Mouse (Mus musculus): Measurements from ENCODE around the gene Lzic. TPM values are rescaled to one million over a fixed set of nuclear protein-coding genes. Genes with fewer than 3 reads are reported as not detected.

Lzic gene
- 27.2 TPM for polyA plus RNA-seq (2021)

DNA sequence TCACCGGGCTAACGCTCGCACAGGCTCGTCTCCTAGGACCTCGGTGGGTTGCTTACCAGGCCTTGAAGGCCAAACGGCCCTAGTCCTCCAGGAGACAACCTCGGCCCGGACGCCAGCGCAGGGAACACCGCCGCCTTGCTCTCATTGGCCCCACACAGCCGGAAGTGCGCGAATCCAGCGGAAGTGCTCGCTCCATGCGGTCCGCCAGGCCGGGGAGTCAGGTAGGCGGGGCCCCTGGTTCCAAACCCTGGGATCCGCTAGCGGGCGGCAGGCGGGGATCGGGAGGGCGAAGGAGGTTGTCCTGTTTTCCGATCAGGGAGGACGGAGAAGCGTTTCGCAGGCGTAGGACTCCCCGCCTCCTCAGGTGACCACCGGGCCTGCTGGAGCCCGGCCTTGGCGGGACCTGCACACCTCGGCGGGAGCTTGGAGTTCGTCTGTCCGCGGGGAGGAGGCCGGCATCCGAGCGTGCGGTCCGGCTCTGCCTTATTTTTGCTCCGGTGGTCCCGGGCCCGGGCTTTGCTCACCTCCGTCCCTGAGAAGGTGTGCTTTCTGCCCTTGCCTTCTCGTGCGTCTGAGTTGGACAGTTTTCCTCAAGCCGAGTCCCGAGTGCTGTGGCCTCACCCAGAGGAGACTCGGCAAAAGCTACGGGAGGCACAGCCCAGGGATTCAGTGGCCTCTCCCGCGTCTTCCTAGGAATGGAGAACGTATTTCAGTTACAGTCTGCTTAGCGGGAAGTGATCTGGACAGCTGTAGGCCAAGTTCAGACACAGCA, at the start of gene Lzic, which contains the start of gene Nmnat1:
TSS of gene Lzic (plus strand) at position 177 of the 772 bp plus-strand sequence.
TSS of gene Nmnat1 (minus strand) at position 150 of the 772 bp plus-strand sequence.
- no peak for TF ChIP-seq CTCF (IDR thresholded peaks at IDR 0.05)
- no peaks in the 10 kb centered on the region for H3K27me3 ChIP-seq
- ChIA-PET POLR2A (no interaction called here), CTCF (interaction anchor here (1.1 kb wide), 1 partner anchor 71 kb away, joined by 3 read pairs; no protein-coding TSS in a partner anchor)
- ATAC-seq (peak; percentile 60), DNase-seq (ENCODE audit: low read depth, low spot score) (peak; percentile 74)
- in situ Hi-C loops (cut with MboI; ENCODE audit: low pct_unique_long_range_greater_than_20kb) = no loop called here

- TF ChIP-seq CTCF (IDR thresholded peaks at IDR 0.05) = no peak
- ATAC-seq (no peak), DNase-seq (ENCODE audit: low read depth, low spot score) (peak; percentile 49)
- ChIA-PET CTCF (no interaction called here), POLR2A (no interaction called here)
- in situ Hi-C loops (cut with MboI; ENCODE audit: low pct_unique_long_range_greater_than_20kb) = no loop called here
- H3K27me3 ChIP-seq = no peaks in the 10 kb centered on the region
Observed at GRCm38 (mm10) chr4:149440576-149440975, 44.5 kb upstream of the Lzic start.

DNA sequence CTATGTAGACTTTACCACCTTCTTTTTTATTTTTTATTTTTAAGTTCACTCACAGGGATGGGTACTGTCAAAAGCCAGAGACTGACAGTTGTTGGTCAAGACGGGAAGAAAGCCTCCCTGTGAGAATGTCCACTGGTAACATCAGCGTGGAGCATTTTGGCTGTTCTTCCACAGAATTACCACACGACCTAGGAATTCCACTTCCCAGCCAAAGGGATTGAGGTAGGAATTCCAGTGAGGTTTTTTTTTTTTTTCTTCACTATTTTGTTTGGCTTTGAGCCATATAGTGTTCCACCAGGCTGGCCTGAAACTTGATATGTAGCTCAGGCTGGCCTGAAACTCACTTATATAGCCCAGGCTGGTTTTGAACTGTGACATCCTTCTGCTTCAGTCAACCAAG, 42.6 kb upstream of the Lzic start:
- CTCF ChIA-PET = no interaction called here
- DNase-seq (ENCODE audit: low read depth, low spot score) (peak; percentile 64), ATAC-seq (no peak)
- no peak for TF ChIP-seq CTCF (IDR thresholded peaks at IDR 0.05)
- in situ Hi-C loops (cut with MboI; ENCODE audit: low pct_unique_long_range_greater_than_20kb) = no loop called here
- POLR2A ChIA-PET = interaction anchor here (0.7 to 0.8 kb wide), 2 partner anchors 9 to 310 kb away, joined by 3 to 5 read pairs; no protein-coding TSS in a partner anchor
- H3K27me3 ChIP-seq = no peaks in the 10 kb centered on the region

DNA sequence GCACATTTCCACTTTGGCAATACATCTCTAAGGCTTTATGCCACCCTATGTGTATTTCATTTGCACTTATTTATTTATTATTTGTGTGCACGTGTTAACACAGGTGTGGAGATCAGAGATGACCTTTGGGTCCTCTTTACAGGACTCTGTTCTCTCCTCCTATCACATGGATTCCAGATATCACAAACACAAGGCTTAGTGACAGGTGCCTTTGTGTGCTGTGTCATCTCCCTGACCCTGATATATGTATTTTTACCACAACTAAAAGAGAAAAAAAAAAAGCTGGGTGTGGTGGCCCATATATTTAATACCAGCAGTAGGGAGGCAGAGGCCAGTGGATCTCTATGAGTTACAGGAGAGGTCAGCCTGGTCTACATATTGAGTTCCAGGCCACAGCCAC, 40.6 kb upstream of the Lzic start:
- ChIA-PET CTCF (interaction anchor here (0.7 to 1.3 kb wide), 3 partner anchors 13 to 78 kb away, joined by 3 to 4 read pairs (median 3); no protein-coding TSS in a partner anchor), POLR2A (interaction anchor here (0.7 kb wide), 1 partner anchor 29 kb away, joined by 3 read pairs; no protein-coding TSS in a partner anchor)
- ATAC-seq (no peak), DNase-seq (ENCODE audit: low read depth, low spot score) (no peak)
- in situ Hi-C loops (cut with MboI; ENCODE audit: low pct_unique_long_range_greater_than_20kb) = no loop called here
- TF ChIP-seq CTCF (IDR thresholded peaks at IDR 0.05) = no peak
- H3K27me3 ChIP-seq = no peaks in the 10 kb centered on the region

DNA sequence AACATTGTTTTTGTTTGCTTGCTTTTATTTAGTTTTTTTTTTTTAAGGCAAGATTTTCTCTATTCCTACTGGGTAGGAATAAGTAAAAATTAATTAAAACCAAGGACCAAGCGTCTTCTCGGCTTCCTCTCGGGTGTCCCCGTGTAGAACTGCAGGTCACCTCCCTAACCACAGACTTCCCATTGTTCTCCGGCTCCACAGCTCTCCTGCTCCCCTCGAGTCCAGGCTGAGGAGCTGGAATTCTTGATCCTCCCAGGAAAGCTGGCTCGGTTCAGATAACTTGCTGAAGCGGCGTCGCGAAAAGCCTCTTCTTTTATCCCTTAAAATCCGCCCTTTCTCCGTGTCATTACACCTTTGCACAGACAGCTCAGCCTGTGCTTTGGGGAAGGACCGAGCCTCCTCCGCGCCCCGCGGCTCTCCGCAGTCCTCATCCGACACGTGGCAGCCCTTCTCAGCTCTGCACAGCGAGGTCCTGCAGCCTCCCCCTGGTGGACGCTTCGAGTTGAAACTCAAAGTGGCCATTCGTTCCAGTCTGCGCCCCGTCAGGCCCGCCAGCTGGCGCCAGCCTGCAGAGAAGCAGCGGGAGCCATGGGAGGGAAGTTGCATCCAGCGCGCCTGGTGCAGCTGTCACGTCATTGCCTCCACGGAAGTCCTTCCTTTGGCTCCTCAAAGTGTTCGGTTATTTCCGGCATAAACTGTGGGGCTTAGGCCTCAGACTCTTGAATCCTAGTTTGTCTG, 39.9 kb upstream of the Lzic start:
- POLR2A ChIA-PET = interaction anchor here (0.7 to 0.9 kb wide), 2 partner anchors 29 to 48 kb away, joined by 3 read pairs; no protein-coding TSS in a partner anchor
- TF ChIP-seq CTCF (IDR thresholded peaks at IDR 0.05) = peak; percentile 99
- in situ Hi-C loops (cut with MboI; ENCODE audit: low pct_unique_long_range_greater_than_20kb) = no loop called here
- CTCF ChIA-PET = interaction anchor here (0.7 to 1.3 kb wide), 6 partner anchors 12 to 301 kb away, joined by 3 to 5 read pairs (median 4); no protein-coding TSS in a partner anchor
- H3K27me3 ChIP-seq = no peaks in the 10 kb centered on the region
- peak; percentile 94 for ATAC-seq
- peak; percentile 77 for DNase-seq (ENCODE audit: low read depth, low spot score)

DNA sequence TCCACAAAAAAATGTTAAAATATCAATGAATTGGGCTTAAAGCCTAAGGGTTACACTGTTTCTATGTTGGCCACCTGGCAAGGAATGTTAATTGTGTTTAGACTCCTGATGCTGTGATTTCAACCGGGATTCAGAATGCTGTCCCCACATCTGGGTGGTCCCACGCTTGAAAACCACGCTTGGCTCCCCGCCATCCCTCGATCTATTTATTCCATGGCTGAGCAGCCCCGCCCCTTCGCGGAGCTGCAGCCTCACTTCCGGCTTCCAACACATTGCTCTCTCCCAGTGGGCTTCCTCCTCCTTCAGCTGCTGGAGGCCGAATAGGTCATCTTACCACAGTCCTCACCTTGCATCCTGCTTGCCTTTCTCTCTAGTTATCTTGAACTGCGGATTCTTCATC, 39.2 kb upstream of the Lzic start:
- in situ Hi-C loops (cut with MboI; ENCODE audit: low pct_unique_long_range_greater_than_20kb) = no loop called here

DNA sequence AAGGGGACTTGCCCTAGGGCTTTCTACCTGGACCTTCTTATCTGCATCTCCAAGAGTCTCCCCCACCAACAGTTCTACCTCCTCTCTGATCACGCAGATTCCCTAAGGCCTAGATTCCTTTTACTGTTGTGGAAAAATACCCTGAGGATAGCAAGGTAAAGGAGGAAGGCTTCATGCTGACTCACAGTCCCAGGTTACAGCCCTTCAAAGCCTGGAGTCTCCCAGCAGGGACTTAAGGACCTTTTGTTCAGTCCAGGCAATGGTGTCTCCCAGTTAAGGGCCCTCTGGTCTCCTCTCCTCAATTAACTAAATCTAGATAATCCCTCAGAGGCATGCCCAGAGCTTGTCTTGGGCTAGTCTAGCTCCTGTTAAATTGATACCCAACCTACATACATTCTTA, 38.7 kb upstream of the Lzic start:
- ChIA-PET POLR2A (no interaction called here), CTCF (interaction anchor here (1.1 to 1.2 kb wide), 2 partner anchors 31 to 302 kb away, joined by 3 to 5 read pairs; no protein-coding TSS in a partner anchor)
- in situ Hi-C loops (cut with MboI; ENCODE audit: low pct_unique_long_range_greater_than_20kb) = no loop called here
- no peak for DNase-seq (ENCODE audit: low read depth, low spot score)
- TF ChIP-seq CTCF (IDR thresholded peaks at IDR 0.05) = no peak
- ATAC-seq = no peak
- no peaks in the 10 kb centered on the region for H3K27me3 ChIP-seq

More for the DNA sequence above, 39.2 kb upstream of the Lzic start:
- ChIA-PET CTCF (interaction anchor here (1.1 to 1.3 kb wide), 4 partner anchors 12 to 301 kb away, joined by 3 to 5 read pairs (median 4); no protein-coding TSS in a partner anchor), POLR2A (interaction anchor here (0.9 kb wide), 1 partner anchor 47 kb away, joined by 3 read pairs; no protein-coding TSS in a partner anchor)
- H3K27me3 ChIP-seq = no peaks in the 10 kb centered on the region
- TF ChIP-seq CTCF (IDR thresholded peaks at IDR 0.05) = no peak
- ATAC-seq (no peak), DNase-seq (ENCODE audit: low read depth, low spot score) (no peak)

- CTCF ChIA-PET = no interaction called here
- ATAC-seq (no peak), DNase-seq (ENCODE audit: low read depth, low spot score) (no peak)
- no peaks in the 10 kb centered on the region for H3K27me3 ChIP-seq
- POLR2A ChIA-PET = no interaction called here
- in situ Hi-C loops (cut with MboI; ENCODE audit: low pct_unique_long_range_greater_than_20kb) = loop anchor here (5.0 kb wide), 1 partner anchor 97 kb away; no protein-coding TSS in a partner anchor
- no peak for TF ChIP-seq CTCF (IDR thresholded peaks at IDR 0.05)
Observed at GRCm38 (mm10) chr4:149450636-149451035, 34.4 kb upstream of the Lzic start.

DNA sequence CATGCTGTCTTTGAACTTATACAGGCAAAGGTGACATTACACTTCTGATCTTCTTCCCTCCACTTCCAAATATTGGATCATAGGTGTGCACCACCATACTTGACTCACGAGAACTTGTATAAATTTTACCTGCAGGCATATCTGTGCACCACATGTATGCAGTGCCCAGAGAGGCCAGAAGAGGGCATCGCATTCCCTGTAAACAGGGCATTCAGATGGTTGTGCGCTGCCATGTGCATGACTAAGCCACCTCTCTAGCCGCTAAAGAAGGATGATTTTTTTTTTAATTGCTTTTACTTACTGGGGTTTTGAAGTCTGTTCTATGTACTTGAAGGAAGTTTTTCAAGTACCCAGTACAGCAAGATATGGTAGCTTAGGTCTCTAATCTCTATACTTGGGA, 31.4 kb upstream of the Lzic start:
- ChIA-PET POLR2A (no interaction called here), CTCF (no interaction called here)
- peak; percentile 64 for TF ChIP-seq CTCF (IDR thresholded peaks at IDR 0.05)
- DNase-seq (ENCODE audit: low read depth, low spot score) (no peak), ATAC-seq (no peak)
- no peaks in the 10 kb centered on the region for H3K27me3 ChIP-seq
- in situ Hi-C loops (cut with MboI; ENCODE audit: low pct_unique_long_range_greater_than_20kb) = loop anchor here (5.0 kb wide), 1 partner anchor 94 kb away; no protein-coding TSS in a partner anchor

DNA sequence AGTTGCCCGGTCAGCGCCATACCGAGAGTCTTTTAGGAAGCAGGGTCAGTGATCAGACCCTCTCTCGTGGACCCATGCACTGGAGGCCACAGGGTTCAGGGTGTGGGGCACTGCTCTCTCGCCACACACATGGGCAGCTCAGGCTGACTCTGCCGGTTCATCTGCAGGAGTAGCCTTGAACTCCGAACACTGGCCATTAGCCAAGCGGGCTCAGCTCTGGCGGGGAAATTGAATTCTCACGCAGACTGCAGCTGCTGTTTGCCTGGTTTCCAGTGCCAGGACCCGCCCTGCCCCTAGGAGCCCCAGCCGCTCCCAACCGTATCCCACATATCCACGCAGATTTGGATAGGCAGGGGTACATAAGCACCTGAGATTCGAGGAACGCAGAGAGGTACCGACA, 30.8 kb upstream of the Lzic start:
- no peak for ATAC-seq
- CTCF ChIA-PET = interaction anchor here (0.8 kb wide), 1 partner anchor 88 kb away, joined by 3 read pairs; no protein-coding TSS in a partner anchor
- in situ Hi-C loops (cut with MboI; ENCODE audit: low pct_unique_long_range_greater_than_20kb) = loop anchor here (5.0 kb wide), 1 partner anchor 93 kb away; no protein-coding TSS in a partner anchor
- DNase-seq (ENCODE audit: low read depth, low spot score) = no peak
- no peaks in the 10 kb centered on the region for H3K27me3 ChIP-seq
- no peak for TF ChIP-seq CTCF (IDR thresholded peaks at IDR 0.05)
- POLR2A ChIA-PET = no interaction called here

Measured in Patski (cell line).